Mouse (Mus musculus): ENCODE results near the gene Clec10a. TPM values are rescaled to one million over a fixed set of nuclear protein-coding genes. Genes with fewer than 3 reads are reported as not detected.

The Clec10a gene
- total RNA-seq, 2 experiments from 2014 or later: 0.82 to 1.0 TPM

DNA sequence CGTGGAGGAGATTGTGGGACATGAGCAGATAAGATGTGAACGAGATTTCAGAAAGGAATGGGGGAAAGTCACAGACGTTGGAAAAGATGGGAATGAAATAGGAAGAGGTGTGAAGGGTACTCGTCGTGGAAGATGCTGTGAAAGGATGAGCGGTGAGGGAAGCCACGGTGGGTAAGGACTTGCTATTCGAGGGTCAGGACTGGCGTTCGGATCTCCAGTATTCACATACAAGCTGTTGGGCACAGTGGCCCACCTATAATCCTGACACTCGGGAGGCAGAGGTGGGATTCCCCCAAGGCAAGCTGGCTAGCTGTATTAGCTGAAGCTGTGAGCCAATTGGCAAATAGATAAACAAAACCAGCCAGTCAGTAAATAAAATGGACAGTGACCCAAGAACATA is 22.8 kb downstream of the Clec10a start:
- intact Hi-C loops (cut with DNase I): loop anchor here (1.0 kb wide), 1 partner anchor 104 kb away; no protein-coding TSS in a partner anchor
- DNase-seq: no peak

DNA sequence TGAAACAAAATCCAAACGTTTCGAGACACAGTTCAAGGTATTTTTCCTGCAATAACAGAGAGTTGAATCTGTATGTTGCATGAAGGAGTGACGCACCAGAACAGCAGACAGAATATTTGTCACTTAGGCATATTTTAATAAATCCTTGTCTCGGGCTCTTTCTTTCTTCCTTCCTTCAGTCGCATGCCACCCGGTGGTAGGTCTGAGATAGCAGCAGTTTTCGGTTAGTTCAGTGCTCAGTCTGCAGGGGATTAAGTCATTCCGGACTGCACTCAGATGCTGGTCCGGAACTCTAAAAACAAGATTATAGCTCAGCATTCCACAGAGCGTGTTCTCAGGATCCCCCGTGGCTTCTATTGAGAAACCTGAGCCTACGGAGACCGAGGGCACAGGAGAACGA is 23.4 kb downstream of the Clec10a start:
- intact Hi-C loops (cut with DNase I): loop anchor here (1.0 kb wide), 1 partner anchor 105 kb away; no protein-coding TSS in a partner anchor
- peak; percentile 16 to 37 for DNase-seq

DNA sequence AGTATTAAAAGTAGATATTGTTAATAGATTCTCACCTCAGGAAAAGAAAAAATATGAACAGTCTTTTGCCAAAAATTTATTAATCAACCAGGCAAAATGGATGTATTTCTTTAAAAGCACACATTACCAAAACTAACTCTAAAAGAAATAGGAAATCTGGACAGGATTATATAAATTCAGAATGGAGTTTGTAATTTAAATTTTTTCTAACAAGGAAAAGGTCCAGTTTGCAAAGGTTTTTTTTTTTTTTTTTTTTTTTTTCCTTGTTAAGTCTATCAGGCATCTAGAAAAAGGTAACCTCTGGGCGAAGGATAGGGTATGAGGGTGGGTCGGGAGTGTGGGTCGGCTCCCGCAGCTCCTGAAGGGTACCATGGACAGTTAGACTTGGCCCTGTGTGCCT is 24.5 kb downstream of the Clec10a start:
- intact Hi-C loops (cut with DNase I): no loop called here
- no peak for DNase-seq

DNA sequence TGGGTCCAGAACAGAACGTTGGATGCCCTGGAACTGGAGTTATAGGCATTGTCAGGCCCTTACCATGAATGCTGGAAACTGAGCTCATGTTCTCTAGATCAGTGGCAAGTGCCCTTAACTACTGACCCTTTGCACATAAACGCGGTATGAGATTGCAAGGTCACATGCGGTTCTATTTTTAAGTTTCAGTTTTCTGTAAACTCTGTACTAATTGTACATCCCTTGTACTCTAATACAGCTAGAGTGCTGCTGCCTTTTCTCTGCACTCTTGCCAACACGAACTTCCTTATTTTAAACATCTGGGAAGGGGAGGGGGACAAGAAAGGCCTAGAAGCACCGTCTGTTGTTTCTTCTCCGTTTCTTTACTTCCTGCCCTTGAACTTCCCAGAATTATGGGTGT is 29.1 kb downstream of the Clec10a start:
- intact Hi-C loops (cut with DNase I): no loop called here
- DNase-seq: no peak

DNA sequence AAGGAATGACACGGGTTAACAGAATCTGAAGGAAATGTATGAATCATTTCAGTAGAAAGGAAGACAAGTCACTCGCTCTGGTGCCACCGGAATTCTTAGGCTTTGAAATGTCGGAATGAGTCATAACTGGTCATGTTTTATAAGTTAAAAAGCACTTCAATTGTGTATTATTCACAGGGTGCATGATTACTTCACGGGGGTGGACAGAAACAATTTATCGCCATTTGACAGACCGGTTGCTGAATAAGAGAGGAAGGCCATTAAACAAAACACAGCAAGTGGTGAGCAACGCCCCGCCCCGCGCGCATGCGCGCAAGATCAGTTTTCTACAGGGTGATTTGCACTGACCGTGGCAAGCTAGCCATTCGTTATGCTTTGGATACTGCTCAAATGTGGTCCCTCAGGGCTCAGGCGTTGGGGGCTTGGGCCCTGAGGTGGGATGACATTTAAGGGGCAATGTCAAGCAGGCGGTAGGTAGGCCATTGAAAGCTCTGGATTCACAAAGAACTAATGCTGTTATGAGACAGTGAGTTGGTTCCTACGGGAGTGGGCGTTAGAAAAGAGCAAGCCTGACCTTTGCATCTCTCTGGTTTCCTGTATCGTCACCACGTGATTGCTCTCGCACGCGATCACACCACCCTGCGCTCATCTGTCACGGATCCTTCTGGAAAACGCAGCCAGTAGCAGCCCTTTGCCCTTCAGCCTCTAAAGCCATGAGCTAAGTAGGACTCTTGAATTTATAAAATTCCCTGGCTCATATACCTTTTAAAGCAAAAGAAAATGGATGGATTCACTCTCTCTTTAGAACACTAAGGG is 33.5 kb downstream of the Clec10a start:
- no peak for DNase-seq
- intact Hi-C loops (cut with DNase I): no loop called here

DNA sequence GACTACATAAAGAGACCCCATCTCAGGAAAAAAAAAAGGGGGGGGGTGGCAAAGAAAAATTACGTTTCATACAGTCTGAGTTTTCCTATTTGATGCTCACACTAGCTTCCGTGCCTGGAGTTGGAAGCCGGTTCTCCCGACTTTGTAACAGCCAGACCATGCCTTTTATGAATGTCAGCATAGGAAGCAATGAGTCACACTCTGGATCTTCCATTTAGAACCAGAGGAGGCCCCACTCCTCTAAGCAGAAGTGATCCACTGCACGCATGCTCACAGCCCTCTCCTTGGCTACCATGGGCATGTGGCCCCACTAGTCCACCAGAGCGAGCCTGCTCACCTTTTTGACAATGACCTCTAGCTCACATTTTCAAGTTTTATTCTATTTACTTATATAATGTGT is 35.2 kb downstream of the Clec10a start:
- no peak for DNase-seq
- intact Hi-C loops (cut with DNase I): no loop called here

DNA sequence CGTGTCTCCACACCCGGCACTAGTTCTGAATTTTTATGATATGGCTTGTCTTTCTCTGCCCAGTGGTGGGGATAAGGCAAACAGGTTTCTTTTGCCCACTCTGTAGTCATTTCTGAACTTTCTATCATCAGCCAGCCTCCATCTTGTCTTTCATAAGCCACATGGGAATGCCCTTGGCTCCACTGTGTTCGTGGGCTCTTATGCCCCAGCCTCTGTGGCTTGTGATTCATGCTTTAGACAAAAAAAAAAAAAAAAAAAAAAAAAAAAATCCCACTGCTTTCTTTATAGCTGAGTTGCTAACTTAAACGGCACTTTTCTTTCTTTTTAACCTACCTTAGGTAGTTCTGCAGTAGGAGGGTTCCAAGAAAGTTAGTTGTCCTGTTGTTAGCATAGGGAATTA is 36.2 kb downstream of the Clec10a start:
- DNase-seq: no peak
- intact Hi-C loops (cut with DNase I): no loop called here

DNA sequence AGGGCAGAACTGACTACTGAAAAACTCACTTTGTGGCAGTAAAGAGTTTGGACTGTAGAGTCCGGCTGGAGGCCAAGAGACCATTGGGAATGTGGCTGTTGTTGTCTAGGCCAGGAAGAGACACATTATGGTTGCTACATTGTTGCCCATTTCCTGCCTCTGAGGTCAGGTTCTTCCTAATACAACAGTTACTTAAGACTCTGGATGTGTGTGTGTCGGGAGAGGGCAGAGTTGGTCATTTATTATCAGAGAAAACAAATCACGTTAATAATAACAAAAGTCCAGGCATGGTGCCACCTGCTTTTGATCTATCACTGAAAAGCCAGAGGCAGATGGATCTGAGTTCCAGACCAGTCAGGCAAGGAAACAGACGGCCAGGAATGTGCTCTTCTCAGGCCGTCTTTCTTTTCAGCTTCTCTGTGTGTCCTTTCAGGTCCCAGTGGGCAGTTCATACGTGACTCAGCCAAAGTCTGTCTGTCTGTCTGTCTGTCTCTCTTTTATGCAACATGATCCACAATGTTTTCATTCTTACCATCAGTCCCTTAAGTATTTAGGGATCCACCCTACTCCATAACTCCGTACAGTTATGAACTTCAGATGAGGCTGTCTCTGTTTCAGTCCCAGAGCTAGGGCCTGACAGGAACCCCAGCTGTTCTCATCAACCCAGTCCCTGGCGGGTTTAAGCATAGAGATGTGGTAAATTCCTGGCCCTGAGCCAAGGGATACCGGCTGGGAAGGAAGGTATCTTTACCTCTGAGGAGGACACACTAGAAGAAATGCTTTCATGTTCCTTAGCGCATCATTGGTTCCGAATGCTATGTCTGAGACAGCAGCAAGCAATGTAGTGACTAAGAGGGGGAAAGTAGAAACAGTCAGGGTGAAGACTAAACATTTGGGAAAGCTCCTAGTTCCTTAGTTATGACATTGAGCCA is 37.6 kb downstream of the Clec10a start:
- intact Hi-C loops (cut with DNase I): no loop called here
- no peak for DNase-seq

DNA sequence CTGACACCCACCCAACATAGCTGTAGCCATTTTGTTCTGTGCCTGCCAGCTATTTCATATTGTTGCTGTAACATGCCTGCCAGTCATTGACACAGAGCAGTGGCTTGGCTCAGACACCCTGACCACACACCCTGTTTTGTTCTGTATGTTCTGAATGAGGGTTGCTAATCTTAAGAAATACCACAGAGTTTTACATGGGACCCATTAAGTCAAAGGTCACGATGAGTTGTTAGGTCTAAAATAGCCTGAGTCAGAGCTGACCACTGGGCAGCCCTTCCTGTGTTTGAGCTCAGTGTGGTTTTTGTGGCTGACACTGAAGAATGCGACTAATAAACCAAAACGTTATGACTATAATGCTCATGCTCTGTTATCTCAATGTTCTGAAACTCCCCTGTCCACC is 42.3 kb downstream of the Clec10a start:
- no peak for DNase-seq
- intact Hi-C loops (cut with DNase I): no loop called here

DNA sequence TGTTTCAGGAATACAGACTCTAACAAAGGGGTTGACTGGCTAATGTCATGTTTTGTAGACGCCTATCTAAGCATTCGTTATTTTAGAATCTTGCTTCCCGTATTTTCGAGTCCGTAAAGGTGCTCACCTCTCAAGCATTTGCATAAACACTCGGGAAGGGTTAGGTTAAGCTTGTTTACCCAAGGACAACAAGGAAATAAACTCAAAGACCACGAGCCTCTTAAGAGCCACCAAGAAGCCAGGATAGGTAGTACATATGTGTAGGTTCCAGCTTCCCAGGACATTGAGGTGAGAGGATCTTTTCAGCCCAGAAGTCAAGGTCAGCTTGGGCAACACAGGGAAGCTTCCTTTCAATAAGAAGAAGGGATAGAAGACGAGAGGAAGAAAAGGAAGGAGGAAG is 43.1 kb downstream of the Clec10a start:
- intact Hi-C loops (cut with DNase I): no loop called here
- DNase-seq: no peak

DNA sequence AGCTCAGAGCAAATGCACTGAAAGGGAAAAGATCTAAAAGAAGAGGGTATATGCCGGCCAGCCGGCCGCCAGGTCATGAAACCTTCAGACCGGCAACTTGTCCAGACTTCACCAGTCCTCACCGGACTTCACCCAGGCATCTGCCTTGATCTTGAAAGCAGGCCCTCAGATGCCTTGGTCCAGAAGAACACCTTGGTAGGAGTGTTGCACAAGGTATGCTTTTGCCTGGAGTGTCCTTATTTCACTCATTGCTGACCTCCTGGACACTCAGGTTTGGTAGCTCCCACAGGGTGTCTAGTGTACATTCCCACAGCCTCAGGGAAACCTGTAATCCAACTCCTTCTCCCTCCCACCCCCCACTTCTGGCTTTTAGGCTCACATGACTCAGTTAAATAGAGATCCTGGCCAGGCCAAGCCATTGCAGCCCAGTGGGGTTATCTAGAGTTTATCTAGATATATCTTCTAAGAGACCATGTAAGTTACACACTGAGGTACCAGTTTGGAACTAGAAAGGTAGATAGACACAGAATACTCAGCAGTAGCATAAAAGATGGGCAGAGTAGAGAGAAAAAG is 44.1 kb downstream of the Clec10a start:
- no peak for DNase-seq
- intact Hi-C loops (cut with DNase I): loop anchor here (2.0 kb wide), 1 partner anchor 125 kb away; no protein-coding TSS in a partner anchor

DNA sequence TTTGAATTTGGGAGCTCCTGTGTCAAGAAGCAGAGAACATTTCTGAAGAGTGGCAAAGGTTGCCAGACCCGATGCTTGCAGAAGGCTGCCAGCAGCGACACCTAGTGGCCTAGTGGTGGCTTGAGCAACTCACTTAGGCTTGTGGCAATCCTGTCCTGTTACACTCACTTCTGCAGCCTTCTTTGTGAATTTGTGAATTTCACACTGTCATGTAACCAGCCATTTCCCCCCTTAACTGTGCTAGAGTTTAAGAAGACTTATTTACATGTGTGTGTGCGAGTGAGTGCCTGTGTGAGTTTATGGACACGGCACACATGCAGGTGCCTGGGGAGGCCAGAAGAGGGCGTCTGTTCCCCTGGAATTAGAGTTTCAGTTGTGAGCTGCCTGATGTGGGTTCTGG is 45.7 kb downstream of the Clec10a start:
- intact Hi-C loops (cut with DNase I): loop anchor here (1.0 to 2.0 kb wide), 2 partner anchors 127 to 146 kb away; no protein-coding TSS in a partner anchor
- DNase-seq: peak; percentile 85 to 91

DNA sequence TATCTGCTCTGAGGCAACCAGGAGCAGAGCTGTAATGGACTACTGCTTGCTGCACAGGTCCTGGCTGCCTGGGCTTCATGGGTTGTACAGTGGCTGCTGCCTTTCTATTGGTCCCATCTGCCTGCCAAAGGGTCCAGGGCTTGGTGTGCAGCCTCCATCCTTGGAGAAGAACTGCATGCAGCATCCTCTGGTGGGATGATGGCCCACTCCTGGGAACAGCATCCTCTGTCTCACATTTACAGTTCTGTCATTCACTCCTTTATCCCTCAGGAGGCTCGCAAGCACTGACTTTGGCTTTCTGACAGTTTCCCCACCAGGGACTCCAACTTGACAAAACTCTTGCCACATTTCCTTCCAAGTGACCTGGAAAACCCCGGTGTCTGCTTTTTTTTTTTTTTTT is 50.8 kb downstream of the Clec10a start:
- no peak for DNase-seq
- intact Hi-C loops (cut with DNase I): no loop called here

DNA sequence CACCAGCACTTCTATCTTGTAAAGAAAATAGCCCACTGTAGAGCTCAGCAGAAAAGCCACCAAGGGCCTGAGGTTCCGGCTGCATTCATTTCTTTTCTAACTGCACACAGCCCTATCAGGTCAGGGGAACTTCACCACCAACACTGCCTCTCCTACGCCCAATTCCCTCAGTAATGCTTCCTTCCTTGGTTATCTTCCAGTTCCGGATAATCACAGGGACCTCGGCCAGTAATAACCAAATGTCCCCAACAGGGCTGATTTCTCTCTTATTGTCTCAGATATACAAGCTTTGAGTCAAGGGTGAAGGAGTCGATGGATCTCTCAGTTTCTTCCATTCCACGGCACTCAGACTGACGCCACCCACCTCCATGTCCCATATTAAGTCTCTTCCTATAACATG is 51.3 kb downstream of the Clec10a start:
- intact Hi-C loops (cut with DNase I): no loop called here
- DNase-seq: no peak

DNA sequence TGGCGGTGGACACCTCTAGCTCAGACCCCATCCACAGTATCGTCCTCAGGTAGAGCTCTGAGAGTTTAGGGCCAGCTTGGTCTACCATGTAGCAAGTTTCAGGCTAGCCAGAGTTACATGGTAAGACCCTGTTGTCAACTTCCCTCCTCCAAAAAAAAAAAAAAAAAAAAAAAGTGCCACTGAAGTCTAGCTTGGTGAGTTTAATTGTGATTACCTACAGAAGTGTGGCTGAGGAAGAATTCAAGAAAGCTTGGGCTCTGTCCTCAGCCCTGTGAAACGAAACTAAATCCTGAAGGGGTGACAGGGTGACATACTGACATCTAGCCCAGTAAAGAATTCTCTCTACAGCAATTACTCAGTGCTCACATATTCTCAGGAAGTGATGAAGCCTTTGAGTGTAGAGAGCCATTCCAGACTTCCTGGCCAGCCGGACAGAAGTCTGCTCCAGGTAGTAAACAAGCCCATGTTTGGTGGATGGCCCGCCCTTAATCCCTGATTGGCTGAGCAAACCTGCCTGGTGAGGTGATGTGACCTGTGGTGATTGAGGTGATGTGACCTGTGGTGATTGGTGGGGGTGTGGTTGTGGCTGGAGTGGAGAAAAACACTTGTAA is 52.9 kb downstream of the Clec10a start:
- DNase-seq: no peak
- intact Hi-C loops (cut with DNase I): no loop called here

DNA sequence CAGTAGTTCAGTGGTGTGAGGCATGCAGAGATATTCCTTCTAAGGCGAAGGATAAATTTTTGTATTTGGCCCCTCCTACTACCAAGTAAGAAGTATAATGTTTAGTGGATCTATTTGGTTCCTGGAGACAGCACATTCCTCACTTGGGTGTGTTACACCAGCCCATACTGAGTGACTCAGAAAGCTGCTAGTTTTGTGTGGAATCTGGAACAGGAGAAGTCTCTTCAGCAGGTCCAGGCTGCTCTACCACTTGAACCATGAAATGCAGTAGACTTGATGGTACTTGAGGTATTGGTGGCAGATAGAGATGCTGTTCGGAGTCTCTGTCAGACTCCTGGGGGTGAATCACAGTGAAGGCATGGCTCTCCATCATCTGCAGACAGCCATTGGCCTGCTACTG is 54.7 kb downstream of the Clec10a start:
- DNase-seq: no peak
- intact Hi-C loops (cut with DNase I): loop anchor here (5.0 kb wide), 2 partner anchors 38 to 278 kb away; no protein-coding TSS in a partner anchor

DNA sequence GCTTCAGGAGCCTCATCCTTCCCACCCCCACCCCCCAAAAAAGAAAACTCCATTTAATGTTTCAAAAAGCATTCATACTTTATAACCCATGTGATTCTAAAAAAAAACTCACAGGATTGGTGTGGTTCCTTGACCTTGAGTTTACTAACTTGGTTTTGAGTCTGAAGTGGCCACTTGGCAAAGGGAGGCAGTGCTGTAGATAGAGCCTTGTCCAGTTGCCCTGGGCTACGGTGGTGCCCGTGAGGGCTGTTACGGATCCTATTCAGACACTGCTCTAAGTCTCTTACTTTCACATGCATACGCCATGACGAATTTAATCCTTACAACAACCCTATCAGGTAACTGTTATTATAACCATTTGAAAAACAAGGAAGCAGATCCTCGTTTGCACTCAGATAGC is 56.0 kb downstream of the Clec10a start:
- intact Hi-C loops (cut with DNase I): loop anchor here (5.0 kb wide), 2 partner anchors 40 to 280 kb away; no protein-coding TSS in a partner anchor
- no peak for DNase-seq

DNA sequence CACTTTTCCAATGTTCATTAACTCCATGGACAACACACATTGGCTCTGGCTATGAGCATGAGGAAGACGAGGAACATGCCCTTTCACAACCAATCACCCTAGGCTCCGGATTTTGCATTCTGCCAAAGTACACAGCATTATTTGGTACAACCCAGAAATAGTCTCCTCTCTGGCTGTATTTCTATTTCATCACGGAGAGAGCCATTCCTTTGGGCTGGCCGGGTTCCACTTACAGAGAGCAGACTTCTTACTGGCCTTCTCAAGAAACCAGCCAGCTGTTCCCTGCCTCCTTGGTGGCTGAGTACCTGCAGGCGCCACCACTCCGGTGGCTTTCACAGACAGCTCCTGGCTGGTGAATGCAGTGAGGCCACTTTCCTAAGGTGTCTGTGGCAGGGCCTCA is 56.4 kb downstream of the Clec10a start, which contains the start of gene Slc16a11:
TSS of gene Slc16a11 (plus strand) at position 330 of the 400 bp plus-strand sequence.
- intact Hi-C loops (cut with DNase I): loop anchor here (5.0 kb wide), 2 partner anchors 40 to 280 kb away; no protein-coding TSS in a partner anchor
- no peak for DNase-seq

DNA sequence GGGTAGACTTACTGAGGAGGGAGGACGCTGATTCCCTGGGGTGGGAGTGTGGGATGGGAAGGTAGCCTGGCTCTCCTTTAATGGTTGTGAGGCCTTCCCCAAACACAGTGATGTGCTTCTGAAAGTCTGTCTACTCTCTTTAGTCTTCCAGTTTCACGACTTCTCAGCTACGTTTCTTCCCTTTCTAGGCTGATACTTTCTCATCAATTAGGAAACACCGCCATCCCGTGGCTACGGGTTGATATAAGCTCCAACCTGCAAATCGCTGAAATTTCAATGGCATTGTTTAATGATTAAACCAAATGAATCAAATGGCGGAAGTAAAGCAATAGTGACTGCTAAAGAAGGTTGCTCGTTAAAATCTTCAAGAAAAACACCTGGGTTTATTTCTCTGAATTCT is 56.9 kb downstream of the Clec10a start:
- peak; percentile 79 to 85 for DNase-seq
- intact Hi-C loops (cut with DNase I): loop anchor here (1.0 to 5.0 kb wide), 4 partner anchors 41 to 281 kb away; no protein-coding TSS in a partner anchor

DNA sequence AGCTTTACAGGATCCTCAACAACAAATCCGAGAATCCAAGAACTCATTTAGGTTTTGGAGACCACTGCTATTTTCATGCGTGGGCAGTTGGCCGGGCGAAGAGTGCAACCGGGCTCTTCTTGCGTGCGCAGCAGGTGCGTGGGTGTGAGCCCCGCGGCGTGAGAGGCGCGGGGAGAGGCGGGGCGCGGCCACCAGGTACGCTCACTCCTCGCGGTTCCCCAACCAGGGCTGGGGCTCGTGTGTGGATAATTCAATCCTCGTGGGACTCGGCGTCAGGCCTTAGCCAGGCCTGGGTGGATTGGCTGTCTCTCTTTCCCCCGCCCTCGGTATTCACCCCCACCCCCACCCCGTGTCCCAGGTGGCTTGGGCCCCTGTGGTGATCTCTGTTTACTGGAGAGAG is 57.7 kb downstream of the Clec10a start:
- DNase-seq: no peak
- intact Hi-C loops (cut with DNase I): loop anchor here (1.0 to 5.0 kb wide), 4 partner anchors 41 to 281 kb away; no protein-coding TSS in a partner anchor

Measured in heart, postnatal 10 days (tissue).